Mouse (Mus musculus) CD4-positive helper T cell, adult 2 months (primary cell): ENCODE results near the gene Fyco1.
A peak's percentile ranks its signal among the peaks of the same experiment; 100 is the strongest.

Experiments used
- DNase-seq: peaks from one replicate; pipeline ENCODE4 v3.0.0-alpha.2; 2012; ENCODE audit warnings: low read depth, missing footprints, low spot score

Fyco1 gene

DNA sequence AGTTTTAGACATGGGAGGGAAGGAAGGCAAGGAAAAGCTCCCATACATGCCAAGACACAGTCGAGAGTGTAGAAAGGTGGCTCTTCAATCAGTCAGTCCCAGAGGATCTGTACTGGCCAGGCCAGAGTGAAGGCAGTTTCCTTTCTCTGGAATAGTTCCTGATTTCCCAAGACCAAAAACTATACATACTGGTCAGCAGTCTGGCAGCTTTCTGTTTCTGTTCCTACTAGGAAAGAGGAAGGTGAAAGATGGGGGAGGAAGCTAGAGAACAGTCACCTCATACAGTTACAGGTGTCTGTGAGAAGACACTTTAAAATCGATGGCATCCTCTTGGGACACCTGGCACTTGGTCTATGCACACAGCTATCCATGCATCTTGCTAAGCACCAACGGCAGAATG lies 36.3 kb downstream of the Fyco1 start:
- no peak for DNase-seq

GRCm38 (mm10) chr9:123814821-123815220 lies 36.9 kb downstream of the Fyco1 start:
- no peak for DNase-seq

DNA sequence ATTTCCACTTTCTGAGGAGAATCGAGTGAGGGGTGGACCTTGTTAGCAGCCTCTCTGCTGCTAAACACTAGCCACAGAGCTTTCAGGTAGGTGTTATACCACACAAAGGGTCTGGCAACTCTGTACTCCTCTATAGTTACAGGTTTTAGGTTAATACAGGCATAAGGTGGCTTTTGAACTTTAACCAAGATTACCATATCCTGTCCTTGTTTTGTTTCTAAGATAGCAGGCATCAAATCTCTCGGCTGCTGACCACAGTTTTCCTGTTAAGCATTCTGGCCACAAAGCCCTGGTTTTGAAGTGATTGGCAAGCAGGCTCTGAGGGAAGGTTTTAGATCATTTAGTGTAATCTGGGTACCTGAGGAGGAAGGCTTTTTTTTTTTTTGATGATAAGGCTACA lies 37.4 kb downstream of the Fyco1 start:
- DNase-seq = peak; percentile 86

DNA sequence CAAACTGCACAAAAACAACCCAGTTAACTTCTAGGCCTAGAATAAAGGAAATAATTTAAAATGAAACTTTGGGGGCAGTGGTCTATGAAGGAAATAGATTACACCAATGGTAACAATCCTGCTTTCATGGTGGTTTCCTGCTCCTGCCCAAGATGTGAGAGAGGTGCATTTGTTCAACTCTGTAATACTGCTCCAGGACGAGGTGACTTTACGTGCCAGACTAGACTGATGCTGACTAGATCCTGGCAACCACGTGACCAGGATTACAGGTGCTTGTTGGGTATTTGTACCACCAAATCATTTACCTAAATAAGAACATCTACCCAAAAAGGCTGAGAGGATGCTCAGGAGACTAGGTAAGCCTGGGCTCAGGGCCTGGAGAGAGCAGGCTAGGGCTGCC lies 39.9 kb downstream of the Fyco1 start:
- DNase-seq = peak; percentile 49

- no peak for DNase-seq
Observed at GRCm38 (mm10) chr9:123808583-123808982, 43.1 kb downstream of the Fyco1 start.

- peak; percentile 81 for DNase-seq
Observed at GRCm38 (mm10) chr9:123806267-123806666, 45.4 kb downstream of the Fyco1 start, which contains the start of gene Cxcr6. Gene Cxcr6, plus strand, starts transcription at chr9:123806475.

- DNase-seq = peak; percentile 45
Observed at GRCm38 (mm10) chr9:123805241-123805640, 46.5 kb downstream of the Fyco1 start.

GRCm38 (mm10) chr9:123802896-123803295 lies 48.8 kb downstream of the Fyco1 start:
- no peak for DNase-seq

- DNase-seq = no peak
Observed at GRCm38 (mm10) chr9:123802421-123802820, 49.3 kb downstream of the Fyco1 start.

DNA sequence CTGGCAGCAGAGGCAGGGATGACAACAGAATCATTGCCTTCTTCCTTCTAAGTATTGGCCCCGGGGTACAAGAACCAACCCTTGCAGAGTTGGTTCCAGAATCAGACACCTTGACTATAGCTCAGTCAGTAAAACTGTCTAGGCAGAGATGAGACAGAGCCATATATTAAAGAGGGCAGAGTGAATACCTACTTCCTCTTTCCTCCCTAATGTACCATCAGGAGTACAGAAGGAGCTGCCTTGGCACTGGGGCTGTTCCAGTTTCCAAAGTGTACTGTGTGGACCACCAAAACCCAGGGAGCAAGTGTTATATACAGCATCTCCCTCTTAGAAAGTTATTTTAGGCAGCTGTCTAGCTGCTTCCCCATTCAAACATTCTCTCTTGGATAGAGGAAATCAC lies 50.2 kb downstream of the Fyco1 start:
- DNase-seq = no peak

GRCm38 (mm10) chr9:123796174-123796573 lies 55.5 kb downstream of the Fyco1 start:
- peak; percentile 59 for DNase-seq

DNA sequence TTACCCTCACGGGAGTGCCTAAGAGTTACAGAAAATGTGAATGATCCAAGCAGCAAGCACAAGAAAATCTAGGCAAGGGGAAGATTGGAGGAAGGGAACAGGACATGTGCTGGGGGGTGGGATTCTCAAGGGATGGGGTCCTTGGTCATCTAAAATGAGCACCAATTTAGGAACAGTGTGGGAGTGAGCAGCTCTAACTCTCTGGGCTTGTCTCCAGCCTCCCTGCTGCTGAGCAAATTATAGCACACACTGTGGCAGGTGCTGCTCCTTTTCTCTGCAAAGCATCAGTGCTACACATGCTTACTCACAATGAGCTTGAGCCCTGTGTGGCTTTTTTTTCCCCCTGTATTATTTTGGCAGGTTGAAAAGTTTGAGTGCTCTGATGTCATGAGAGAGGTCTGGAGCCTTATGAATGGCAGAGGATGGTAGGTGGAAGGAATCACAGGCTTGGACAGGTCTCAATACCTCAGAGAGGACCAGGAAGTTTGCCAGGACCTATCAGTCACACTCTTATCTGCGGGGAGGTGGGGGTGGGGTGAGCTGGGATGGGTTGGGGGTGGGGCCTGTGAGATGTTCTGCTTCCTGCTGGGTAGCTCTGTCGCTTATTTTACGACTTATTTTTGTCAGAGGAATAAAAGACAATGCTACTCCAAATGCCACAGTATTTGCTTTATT lies 62.7 kb downstream of the Fyco1 start:
- no peak for DNase-seq

GRCm38 (mm10) chr9:123773299-123773698 lies 78.4 kb downstream of the Fyco1 start:
- DNase-seq = peak; percentile 38

DNA sequence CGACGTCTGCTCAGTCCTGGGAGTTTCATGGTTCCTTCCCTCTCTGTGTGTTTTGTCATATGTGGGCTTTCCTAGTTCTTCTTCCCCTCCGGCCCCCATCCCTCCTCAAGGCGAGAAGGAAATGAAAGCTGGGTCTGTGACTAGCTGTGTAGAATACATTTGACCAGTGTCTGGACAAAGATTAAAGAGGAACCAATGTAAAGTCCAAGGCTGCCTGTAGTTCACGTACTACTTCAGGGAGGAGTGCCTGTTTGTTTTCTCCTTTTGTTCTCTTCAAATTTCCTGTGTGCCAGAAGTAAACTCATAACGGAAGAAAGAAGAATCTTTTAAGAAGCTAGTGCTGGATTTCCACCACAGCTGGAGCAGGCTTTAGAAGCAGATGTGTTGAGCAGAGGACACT lies 82.2 kb downstream of the Fyco1 start:
- no peak for DNase-seq

DNA sequence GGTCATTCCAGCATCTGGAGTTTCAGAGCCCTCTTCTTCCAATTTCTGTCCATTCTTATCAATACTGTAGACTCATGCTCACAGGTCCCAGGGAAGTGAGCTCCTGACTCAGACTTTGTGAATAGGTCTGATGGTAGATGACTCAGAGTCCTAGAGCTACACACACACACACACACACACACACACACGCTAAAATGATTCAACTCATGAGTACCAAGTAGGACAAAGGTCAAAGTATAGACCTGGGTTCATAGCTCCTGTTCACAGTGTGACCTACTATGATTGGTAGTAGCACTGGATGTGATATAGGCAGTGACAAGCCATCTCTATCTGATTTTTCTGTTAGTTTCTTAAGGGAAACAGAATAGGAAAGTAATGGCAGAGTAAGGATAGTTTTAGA lies 83.3 kb downstream of the Fyco1 start:
- DNase-seq = no peak

- no peak for DNase-seq
Observed at GRCm38 (mm10) chr9:123766996-123767395, 84.7 kb downstream of the Fyco1 start.

GRCm38 (mm10) chr9:123763771-123764170 lies 87.9 kb downstream of the Fyco1 start:
- no peak for DNase-seq

DNA sequence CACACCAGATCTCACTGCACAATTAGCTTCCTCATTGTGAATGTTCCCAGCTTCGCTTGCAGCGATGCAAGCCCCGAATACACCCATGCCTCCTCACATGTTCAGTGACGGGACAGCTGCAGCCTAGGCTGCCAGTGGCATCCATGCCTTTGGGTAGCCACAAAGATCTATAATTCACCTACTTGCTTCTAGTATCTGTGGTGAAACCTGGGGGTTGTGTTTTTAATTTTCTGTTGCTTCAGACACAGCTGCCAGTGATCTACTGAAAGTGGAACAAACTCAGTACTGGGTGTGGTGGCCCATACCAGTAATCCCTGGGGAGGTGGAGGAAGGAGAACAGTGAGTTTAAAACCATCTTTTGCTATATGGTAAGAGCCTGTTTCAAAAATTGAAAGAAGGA lies 88.8 kb downstream of the Fyco1 start:
- no peak for DNase-seq

DNA sequence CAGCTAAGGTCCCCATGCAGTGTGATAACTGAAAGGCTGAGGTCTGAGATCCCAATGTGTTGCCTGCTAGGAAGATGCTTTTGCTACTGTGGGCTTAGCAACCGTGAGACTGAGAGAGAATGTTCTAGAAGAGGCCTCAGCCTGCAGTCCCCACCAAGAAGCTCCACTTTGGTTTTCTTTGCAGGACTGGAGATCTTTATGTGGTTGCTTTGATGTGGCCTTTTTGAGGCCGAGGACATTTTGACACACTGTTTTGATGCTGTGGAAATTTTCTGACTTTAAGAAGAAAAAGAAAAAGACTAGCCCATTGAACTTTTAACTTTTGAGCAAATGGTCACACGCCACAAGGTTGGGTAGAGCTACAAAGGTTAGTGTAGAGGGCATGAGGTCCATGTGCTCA lies 90.9 kb downstream of the Fyco1 start:
- peak; percentile 56 for DNase-seq

DNA sequence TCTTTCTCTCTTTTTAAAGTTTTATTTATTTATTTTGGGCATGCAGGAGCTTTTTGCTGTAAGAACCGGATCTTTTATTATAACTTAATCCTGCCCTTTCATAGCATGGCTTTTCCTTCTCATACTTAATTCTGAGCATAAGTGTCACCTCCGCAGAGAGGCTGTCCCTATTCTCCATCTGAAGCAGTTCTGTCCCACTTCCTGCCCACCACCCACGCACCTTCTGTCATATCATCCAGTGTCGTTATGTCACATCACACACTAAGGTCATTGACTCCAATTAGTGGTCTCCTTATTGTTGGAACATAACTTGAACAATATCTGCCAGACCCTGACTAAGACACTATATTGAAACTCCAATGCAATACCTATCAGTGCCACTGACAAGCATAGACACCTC lies 93.1 kb downstream of the Fyco1 start:
- peak; percentile 50 for DNase-seq

GRCm38 (mm10) chr9:123758156-123758555 lies 93.5 kb downstream of the Fyco1 start:
- DNase-seq = no peak

DNA sequence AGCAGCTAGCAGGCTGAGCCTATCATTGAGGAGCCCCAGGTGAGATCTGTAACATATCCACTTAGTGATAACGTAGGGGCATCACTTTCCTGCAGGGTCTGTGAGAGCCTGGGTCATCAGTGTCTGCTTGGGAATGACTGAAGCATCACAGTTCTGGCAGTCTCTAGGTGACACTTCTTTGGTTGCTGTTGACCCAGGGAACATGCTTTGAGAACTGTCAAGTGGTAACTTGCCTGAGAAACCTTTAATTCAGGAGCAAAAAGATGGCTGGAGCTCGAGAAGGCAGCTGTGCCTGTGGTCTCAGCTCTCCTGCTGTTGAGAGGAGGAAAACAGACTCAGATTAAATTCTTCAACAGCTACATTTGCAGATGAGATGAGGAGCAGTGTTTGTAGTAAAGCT lies 94.4 kb downstream of the Fyco1 start:
- DNase-seq = no peak

DNA sequence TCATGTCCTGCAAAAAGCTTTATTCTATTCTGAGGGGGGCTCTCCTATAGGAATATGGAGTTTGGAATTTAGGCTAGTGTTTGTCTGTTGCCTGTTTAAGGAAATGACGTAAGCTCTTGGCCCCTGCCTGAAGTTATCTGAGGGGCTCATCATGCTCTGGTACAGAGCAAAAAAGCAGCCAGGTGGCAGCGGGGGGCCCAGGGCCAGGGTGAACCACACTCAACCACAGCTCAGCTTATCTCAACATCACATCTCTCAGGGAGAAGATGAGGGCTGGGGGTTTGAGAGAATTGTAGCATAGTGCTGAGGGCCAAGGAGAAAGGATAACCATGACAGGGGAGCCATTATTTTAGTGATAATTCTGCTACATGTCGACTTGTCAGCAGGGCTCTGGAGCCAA lies 94.9 kb downstream of the Fyco1 start:
- peak; percentile 59 for DNase-seq

GRCm38 (mm10) chr9:123754333-123754732 lies 97.4 kb downstream of the Fyco1 start:
- DNase-seq = peak; percentile 90
